Mouse (Mus musculus) megakaryocyte progenitor cell, adult 5-6 weeks (primary cell): ENCODE results near the gene Scrt2. TPM values are rescaled to one million over a fixed set of nuclear protein-coding genes. Genes with fewer than 3 reads are reported as not detected.
A peak's percentile ranks its signal among the peaks of the same experiment; 100 is the strongest.
"Not testable (repeated sequence)": the region's sequence is repeated elsewhere in the genome, so short reads cannot be mapped to it uniquely, and the experiment has no call there.

Source experiments
- ATAC-seq: replicated peaks from 2 replicates; pipeline ENCODE4 v1.8.0; 2016; ENCODE audit warnings: mild to moderate bottlenecking, moderate TSS enrichment, inconsistent platforms; ENCODE audit not compliant: poor library complexity
- total RNA-seq, 2 experiments: library from RNA; stranded (forward) in 1 of 2; stranded (reverse) in 1 of 2; fragments of 157-497, 149-512 nt in 1 of 2; fragments of 200-1000 nt in 1 of 2; gene quantifications; 2 replicates each; pipeline versions ENCODE4 v1.2.3 to v1.2.4; 2015 to 2017

The Scrt2 gene
- total RNA-seq (2015): not detected in 2 replicates
- total RNA-seq (2017): not detected in 2 replicates

- ATAC-seq: peak; percentile 64
Measured at GRCm38 (mm10) chr2:152080685-152081541, at the start of gene Scrt2. Scrt2 (plus strand) TSS chr2:152081529.

- no peak for ATAC-seq
Measured at GRCm38 (mm10) chr2:152040101-152040500, 41.2 kb upstream of the Scrt2 start.

GRCm38 (mm10) chr2:152047116-152048002 is 34.0 kb upstream of the Scrt2 start:
- ATAC-seq: no peak

- ATAC-seq: peak; percentile 15; the same call in 1 of the 2 replicates
Measured at GRCm38 (mm10) chr2:152048003-152048980, 33.0 kb upstream of the Scrt2 start.

- ATAC-seq: peak; percentile 70
Measured at GRCm38 (mm10) chr2:152048981-152049441, 32.3 kb upstream of the Scrt2 start.

- no peak for ATAC-seq
Measured at GRCm38 (mm10) chr2:152049611-152050270, 31.6 kb upstream of the Scrt2 start.

GRCm38 (mm10) chr2:152050316-152050715 is 31.0 kb upstream of the Scrt2 start:
- 0 out of 2 replicates have a peak, but pooled peaks have one; percentile 38 for ATAC-seq

GRCm38 (mm10) chr2:152051985-152052384 is 29.3 kb upstream of the Scrt2 start:
- ATAC-seq: no peak

GRCm38 (mm10) chr2:152055406-152055805 is 25.9 kb upstream of the Scrt2 start:
- no peak for ATAC-seq

- ATAC-seq: no peak
Measured at GRCm38 (mm10) chr2:152056368-152057251, 24.7 kb upstream of the Scrt2 start.

- no peak for ATAC-seq
Measured at GRCm38 (mm10) chr2:152057252-152057563, 24.1 kb upstream of the Scrt2 start.

GRCm38 (mm10) chr2:152062817-152063216 is 18.5 kb upstream of the Scrt2 start:
- ATAC-seq: not testable (repeated sequence)

- ATAC-seq: no peak
Measured at GRCm38 (mm10) chr2:152068660-152069433, 12.5 kb upstream of the Scrt2 start.

- no peak for ATAC-seq
Measured at GRCm38 (mm10) chr2:152069434-152069786, 11.9 kb upstream of the Scrt2 start.

GRCm38 (mm10) chr2:152069941-152070340 is 11.4 kb upstream of the Scrt2 start:
- no peak for ATAC-seq

GRCm38 (mm10) chr2:152074521-152074920 is 6.8 kb upstream of the Scrt2 start:
- no peak for ATAC-seq

- ATAC-seq: no peak
Measured at GRCm38 (mm10) chr2:152075294-152075889, 5.9 kb upstream of the Scrt2 start.

GRCm38 (mm10) chr2:152077337-152077736 is 4.0 kb upstream of the Scrt2 start:
- no peak for ATAC-seq
